Mouse (Mus musculus): Measurements from ENCODE around the gene Plek.

DNA sequence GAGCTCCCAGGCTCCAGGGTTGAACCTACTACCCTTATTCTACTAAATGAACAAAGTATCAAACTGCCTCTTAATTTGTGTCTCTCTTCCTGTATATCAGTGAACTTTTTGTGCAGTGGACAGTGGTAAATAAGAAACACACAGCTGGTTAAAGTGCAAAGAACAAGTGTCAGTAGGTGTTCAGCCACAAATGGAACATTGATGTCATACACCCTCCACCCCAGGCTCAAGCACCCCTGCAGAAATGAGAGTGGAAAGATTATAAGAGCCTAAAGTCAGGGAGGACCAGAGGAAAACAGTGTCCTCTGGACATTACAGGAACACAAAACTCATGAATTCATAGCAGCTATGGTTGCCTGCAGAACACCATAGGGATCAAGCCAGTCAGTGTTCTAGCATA, 55.4 kb downstream of the Plek start:
- no peak for TF ChIP-seq HCFC1 (IDR thresholded peaks at IDR 0.05; ENCODE audit: low read depth, low read length)
- no peak for TF ChIP-seq CTCF (conservative IDR thresholded peaks at IDR 0.05 in 1 of 2, IDR thresholded peaks at IDR 0.05 in 1 of 2; ENCODE audit: low read depth in 2 of 2, low read length in 2 of 2)
- TF ChIP-seq EP300 (IDR thresholded peaks at IDR 0.05; ENCODE audit: low read length) = peak; percentile 89
- TF ChIP-seq NRF1 (IDR thresholded peaks at IDR 0.05; ENCODE audit: low read depth, low read length) = no peak
- no peak for TF ChIP-seq RCOR1 (conservative IDR thresholded peaks at IDR 0.05; ENCODE audit: low read depth, low read length)
- no peak for TF ChIP-seq USF2 (conservative IDR thresholded peaks at IDR 0.05; ENCODE audit: low read depth, low read length)
- TF ChIP-seq CHD1 (IDR thresholded peaks at IDR 0.05; ENCODE audit: low read depth, low read length) = 0 out of 2 replicates have a peak, but pooled peaks have one; percentile 16
- no peak for TF ChIP-seq POLR2A (IDR thresholded peaks at IDR 0.05; ENCODE audit: low read depth, low read length)
- TF ChIP-seq KAT2A (IDR thresholded peaks at IDR 0.05; ENCODE audit: insufficient replicate concordance, low read length) = no peak
- TF ChIP-seq MAX (IDR thresholded peaks at IDR 0.05; ENCODE audit: low read length) = peak; percentile 47; the same call in 1 of the 2 replicates

Measured in CH12.LX (cell line).